Mouse (Mus musculus) effector memory CD4-positive, alpha-beta T cell, adult 5 months (primary cell): ENCODE measurements around the gene Vmn2r49. TPM values are rescaled to one million over a fixed set of nuclear protein-coding genes. Genes with fewer than 3 reads are reported as not detected.

Experiments
- polyA plus RNA-seq: library from polyadenylated mRNA; unstranded; fragments of 100-300 nt; shearing (Covaris generic); gene quantifications from one replicate; pipeline ENCODE4 v1.2.1, GENCODE M21; 2017

Vmn2r49 gene
- polyA plus RNA-seq: not detected

GRCm38 (mm10) chr7:9992157-9992556, at the start of gene Vmn2r49:
Vmn2r49 (minus strand) TSS chr7:9992257.

GRCm38 (mm10) chr7:9953485-9953884, 38.6 kb downstream of the Vmn2r49 start, which contains the start of gene Vmn2r48:
Vmn2r48 (minus strand) TSS chr7:9953585.

Other genes with a start within 250 kb of the Vmn2r49 start
- not detected for gene Vmn2r46, start 221.7 kb downstream of the Vmn2r49 start, polyA plus RNA-seq
- not detected for gene Vmn2r47, start 150.9 kb downstream of the Vmn2r49 start, polyA plus RNA-seq
- not detected for gene Vmn2r48, start 38.7 kb downstream of the Vmn2r49 start, polyA plus RNA-seq
- not detected for gene Vmn2r50, start 61.0 kb upstream of the Vmn2r49 start, polyA plus RNA-seq
- gene Vmn2r51, start 113.5 kb upstream of the Vmn2r49 start, polyA plus RNA-seq: not detected
- gene Vmn2r52, start 184.3 kb upstream of the Vmn2r49 start, polyA plus RNA-seq: 0.07 TPM